Mouse (Mus musculus): ENCODE measurements around the gene Med26. TPM values are rescaled to one million over a fixed set of nuclear protein-coding genes. Genes with fewer than 3 reads are reported as not detected.

Med26 gene
- polyA plus RNA-seq, 1 experiment from 2014 or later = 14.9 TPM

DNA sequence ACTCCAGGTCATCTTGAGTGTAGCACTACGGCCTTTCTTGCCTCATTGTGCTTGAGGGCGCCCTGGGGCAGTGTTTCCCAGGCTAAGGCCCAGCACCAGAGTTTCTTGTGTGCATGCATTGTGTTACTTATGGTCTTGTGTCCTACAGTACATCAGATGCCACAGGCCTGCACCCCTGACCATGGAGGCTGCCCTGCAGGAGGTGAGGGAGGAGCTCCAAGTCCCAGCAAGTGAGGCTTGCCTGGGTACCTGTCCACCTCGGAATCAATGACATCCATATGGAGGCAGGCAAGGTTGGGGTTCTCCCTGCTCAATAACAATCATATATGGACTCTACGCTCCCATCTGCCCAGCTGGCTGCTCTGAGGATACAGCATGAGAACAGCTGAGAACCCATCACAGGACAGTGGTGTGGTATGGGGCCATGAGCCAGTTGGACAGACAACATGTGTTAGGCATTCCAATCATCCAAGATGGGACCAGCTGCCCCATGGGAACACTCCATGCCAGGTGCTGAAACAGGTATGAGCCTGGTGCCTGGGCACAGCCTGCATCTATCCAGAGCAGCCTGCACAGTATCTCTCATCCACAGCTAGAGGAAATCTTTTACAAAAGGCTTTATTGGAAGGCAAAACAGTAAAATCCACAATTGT, 88.1 kb downstream of the Med26 start:
- H3K27ac ChIP-seq = no peak overlapping the region
- H3K27me3 ChIP-seq (ENCODE audit: insufficient read depth, poor library complexity, severe bottlenecking) = no peaks in the 10 kb centered on the region
- 89% methylated on average over 4 of the region's 4 CpGs for WGBS
- H3K9me3 ChIP-seq = no peaks in the 10 kb centered on the region
- H3K4me1 ChIP-seq = 0 out of 2 replicates have a peak, but pooled peaks cover 6% of the 10 kb centered on the region
- no peak for DNase-seq (ENCODE audit: low spot score)
- no peak overlapping the region for H3K4me3 ChIP-seq
- H3K36me3 ChIP-seq = peaks cover 77% of the 10 kb centered on the region

DNA sequence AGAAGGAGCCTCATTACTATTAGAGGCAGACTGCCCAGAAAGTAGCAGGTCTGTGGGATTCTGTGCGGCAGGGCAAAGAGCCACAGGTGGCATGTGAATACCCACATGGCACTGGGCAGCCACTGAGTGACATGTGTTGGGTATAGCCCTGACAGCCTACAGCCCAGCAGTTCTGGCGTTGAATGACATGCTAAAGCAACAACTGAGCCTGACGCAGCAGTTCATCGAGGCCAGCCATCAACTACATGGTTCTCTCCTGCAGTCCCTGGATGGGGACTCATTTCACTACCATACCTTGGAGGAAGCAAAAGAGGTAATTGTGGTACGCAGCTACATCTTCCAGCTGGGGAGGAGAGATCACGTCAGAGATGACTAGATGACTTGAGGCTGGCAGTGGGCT, 89.6 kb downstream of the Med26 start:
- no peak for DNase-seq (ENCODE audit: low spot score)
- no peak overlapping the region for H3K27ac ChIP-seq
- no peak overlapping the region for H3K4me3 ChIP-seq
- 82% methylated on average over 6 of the region's 6 CpGs for WGBS
- H3K9me3 ChIP-seq = no peaks in the 10 kb centered on the region; the same call in 1 of the 2 replicates
- H3K27me3 ChIP-seq (ENCODE audit: insufficient read depth, poor library complexity, severe bottlenecking) = no peaks in the 10 kb centered on the region
- H3K36me3 ChIP-seq = peaks cover 77% of the 10 kb centered on the region
- H3K4me1 ChIP-seq = 0 out of 2 replicates have a peak, but pooled peaks cover 8% of the 10 kb centered on the region

DNA sequence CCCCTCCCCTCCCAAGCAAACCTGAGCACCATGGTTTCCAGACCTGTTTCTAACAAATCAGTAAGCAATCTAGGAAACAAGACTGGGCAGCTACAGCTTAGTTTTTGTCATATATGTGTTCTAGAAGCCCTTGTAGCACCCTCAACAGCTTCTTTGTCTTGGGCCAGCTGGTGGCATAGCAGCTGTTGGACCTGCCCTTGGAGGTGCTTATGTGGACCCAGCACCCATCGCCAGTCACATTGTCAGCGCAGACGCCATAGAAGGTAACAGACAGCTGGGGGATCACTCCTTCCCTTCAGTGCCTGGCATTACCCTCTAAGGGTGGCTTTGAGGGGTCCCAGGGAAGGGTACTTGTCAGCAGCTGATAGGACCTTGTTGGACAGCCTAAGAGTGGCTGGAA, 90.3 kb downstream of the Med26 start:
- H3K27me3 ChIP-seq (ENCODE audit: insufficient read depth, poor library complexity, severe bottlenecking) = no peaks in the 10 kb centered on the region
- 88% methylated on average over 3 of the region's 3 CpGs for WGBS
- 0 out of 2 replicates have a peak, but pooled peaks cover 8% of the 10 kb centered on the region for H3K4me1 ChIP-seq
- no peak overlapping the region for H3K27ac ChIP-seq
- no peak for DNase-seq (ENCODE audit: low spot score)
- peaks cover 77% of the 10 kb centered on the region for H3K36me3 ChIP-seq
- no peaks in the 10 kb centered on the region; the same call in 1 of the 2 replicates for H3K9me3 ChIP-seq
- H3K4me3 ChIP-seq = no peak overlapping the region

DNA sequence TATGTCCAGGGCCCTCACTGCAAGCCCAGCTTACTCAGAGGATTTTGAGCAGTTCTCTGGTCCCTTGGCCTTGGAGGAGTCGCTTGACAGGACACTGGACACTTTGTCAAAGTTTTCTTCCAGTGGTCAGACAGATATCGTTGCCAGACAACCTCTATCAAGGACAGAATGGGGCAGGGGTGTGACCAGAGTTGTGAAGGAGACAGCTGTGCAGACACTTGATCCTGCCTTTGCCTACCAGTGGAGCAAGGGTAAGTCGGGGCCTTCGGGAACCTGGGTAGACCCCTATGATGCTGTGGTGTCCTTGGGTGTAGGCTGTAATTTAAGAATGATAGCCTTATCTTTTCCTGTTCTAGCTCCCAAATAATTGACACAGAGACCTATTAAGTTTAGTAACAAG, 92.8 kb downstream of the Med26 start:
- Histone ChIP-seq H3K36me3 (peaks cover 70% of the 10 kb centered on the region), H3K27me3 (ENCODE audit: insufficient read depth, poor library complexity, severe bottlenecking) (no peaks in the 10 kb centered on the region), H3K4me1 (peaks cover 14% of the 10 kb centered on the region; the same call in 1 of the 2 replicates), H3K4me3 (no peak overlapping the region), H3K27ac (no peak overlapping the region), H3K9me3 (no peaks in the 10 kb centered on the region; the same call in 1 of the 2 replicates)
- no peak for DNase-seq (ENCODE audit: low spot score)
- 67% methylated on average over 4 of the region's 4 CpGs for WGBS

DNA sequence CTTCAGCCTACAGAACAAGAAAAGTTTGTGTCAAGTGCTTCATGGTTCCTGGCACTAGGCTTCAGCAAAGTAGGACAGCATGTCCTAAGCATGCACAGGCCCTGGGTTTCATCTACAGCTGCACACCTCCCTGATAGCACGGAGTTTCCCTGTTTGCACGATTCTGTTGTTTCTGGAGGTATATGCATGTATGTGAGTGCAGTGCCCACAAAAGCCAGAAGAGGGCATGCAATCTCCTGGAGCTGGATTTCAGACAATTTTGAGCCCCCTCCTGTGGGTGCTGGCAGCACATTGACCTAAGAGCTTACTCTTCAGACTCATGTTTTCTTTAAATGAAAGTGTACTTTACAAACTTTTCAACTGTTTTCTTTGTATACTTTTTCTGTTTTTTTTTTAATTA, 94.2 kb downstream of the Med26 start:
- Histone ChIP-seq H3K4me1 (peaks cover 14% of the 10 kb centered on the region; the same call in 1 of the 2 replicates), H3K27me3 (ENCODE audit: insufficient read depth, poor library complexity, severe bottlenecking) (no peaks in the 10 kb centered on the region), H3K36me3 (peaks cover 70% of the 10 kb centered on the region), H3K9me3 (no peaks in the 10 kb centered on the region; the same call in 1 of the 2 replicates), H3K4me3 (no peak overlapping the region), H3K27ac (no peak overlapping the region)
- 98% methylated on average over 2 of the region's 2 CpGs for WGBS
- no peak for DNase-seq (ENCODE audit: low spot score)

DNA sequence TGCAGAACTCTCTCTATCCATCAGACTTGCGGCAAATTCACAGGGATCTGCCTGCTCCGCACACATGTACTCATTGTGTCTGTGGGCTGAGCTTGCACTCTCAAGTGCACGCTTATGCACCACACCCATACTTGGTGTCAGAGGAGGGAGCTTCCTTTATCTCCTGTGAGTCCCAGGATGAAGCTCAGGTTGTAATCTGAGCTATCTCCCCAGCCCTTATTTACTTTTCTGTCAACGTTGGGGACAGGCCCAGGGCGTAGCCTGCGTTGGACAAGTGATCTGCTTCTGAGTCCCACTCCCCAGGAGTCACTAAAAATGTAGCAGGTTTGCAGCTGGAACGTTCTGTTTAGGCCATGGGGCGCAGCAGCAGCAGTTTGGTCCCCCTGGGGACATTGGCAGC, 96.6 kb downstream of the Med26 start:
- 61% methylated on average over 8 of the region's 8 CpGs for WGBS

DNA sequence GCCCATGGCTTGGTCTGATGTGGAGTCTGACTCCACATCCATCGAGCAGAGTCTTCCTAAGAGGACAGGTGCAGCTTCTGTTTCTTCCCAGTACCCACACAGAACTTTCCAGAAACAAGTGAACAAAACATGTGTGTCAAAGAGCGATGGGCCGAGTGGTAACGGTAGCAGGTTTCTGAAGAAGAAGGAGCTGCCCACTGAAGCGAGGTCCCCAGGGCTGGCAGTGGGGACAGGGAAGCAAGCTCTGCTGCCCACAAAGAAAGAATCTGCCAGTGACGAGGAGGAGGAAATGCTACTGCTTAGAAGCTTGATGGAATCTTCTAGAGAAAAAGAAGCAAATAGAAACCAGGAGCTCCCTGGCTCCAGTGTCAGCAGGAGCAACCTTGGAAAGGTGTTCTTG, 103.0 kb downstream of the Med26 start:
- Histone ChIP-seq H3K4me1 (peaks cover 10% of the 10 kb centered on the region), H3K9me3 (no peaks in the 10 kb centered on the region), H3K27ac (no peak overlapping the region), H3K4me3 (no peak overlapping the region), H3K36me3 (peaks cover 22% of the 10 kb centered on the region), H3K27me3 (ENCODE audit: insufficient read depth, poor library complexity, severe bottlenecking) (no peaks in the 10 kb centered on the region)
- DNase-seq (ENCODE audit: low spot score) = no peak
- WGBS = 90% methylated on average over 6 of the region's 6 CpGs

More for the DNA sequence above, 96.6 kb downstream of the Med26 start:
- Histone ChIP-seq H3K9me3 (no peaks in the 10 kb centered on the region; the same call in 1 of the 2 replicates), H3K27ac (no peak overlapping the region), H3K4me1 (peaks cover 14% of the 10 kb centered on the region; the same call in 1 of the 2 replicates), H3K36me3 (peaks cover 67% of the 10 kb centered on the region), H3K4me3 (no peak overlapping the region), H3K27me3 (ENCODE audit: insufficient read depth, poor library complexity, severe bottlenecking) (no peaks in the 10 kb centered on the region)
- no peak for DNase-seq (ENCODE audit: low spot score)

Small RNAs within 50 kb of the gene (microRNA-seq; reads per million reads assigned to microRNA genes)
- not detected for gene Gm28019
- gene Mir7068 = 3.8 reads per million, percentile 10 among the genes with 10 or more reads in this experiment

Other genes with a start within 250 kb of the Med26 start
- gene Gm10282, start 243.0 kb downstream of the Med26 start, polyA plus RNA-seq (2016; fragmentation: Nextera tagmentation; extraction: Ambion mirVana) = 19.8 and 23.4 TPM in 2 replicates
- gene Klf2, start 229.2 kb downstream of the Med26 start, polyA plus RNA-seq (2016; fragmentation: Nextera tagmentation; extraction: Ambion mirVana) = 12.8 and 14.1 TPM in 2 replicates
- 49.9 and 62.3 TPM in 2 replicates for gene Eps15l1, start 126.8 kb downstream of the Med26 start, polyA plus RNA-seq (2016; fragmentation: Nextera tagmentation; extraction: Ambion mirVana)
- gene Calr3, start 104.4 kb downstream of the Med26 start, polyA plus RNA-seq (2016; fragmentation: Nextera tagmentation; extraction: Ambion mirVana) = 0.84 and 1.7 TPM in 2 replicates
- 9.7 and 12.0 TPM in 2 replicates for gene 1700030K09Rik, start 104.4 kb downstream of the Med26 start, polyA plus RNA-seq (2016; fragmentation: Nextera tagmentation; extraction: Ambion mirVana)
- gene Cherp, start 73.0 kb downstream of the Med26 start, polyA plus RNA-seq (2016; fragmentation: Nextera tagmentation; extraction: Ambion mirVana) = 75.0 and 83.0 TPM in 2 replicates
- 21.5 and 23.8 TPM in 2 replicates for gene Slc35e1, start 55.7 kb downstream of the Med26 start, polyA plus RNA-seq (2016; fragmentation: Nextera tagmentation; extraction: Ambion mirVana)
- gene Smim7, start 22.8 kb upstream of the Med26 start, polyA plus RNA-seq (2016; fragmentation: Nextera tagmentation; extraction: Ambion mirVana) = 98.6 and 104 TPM in 2 replicates
- 42.0 and 60.3 TPM in 2 replicates for gene Tmem38a, start 23.8 kb upstream of the Med26 start, polyA plus RNA-seq (2016; fragmentation: Nextera tagmentation; extraction: Ambion mirVana)
- 0.01 and 0.04 TPM in 2 replicates for gene Nwd1, start 98.4 kb upstream of the Med26 start, polyA plus RNA-seq (2016; fragmentation: Nextera tagmentation; extraction: Ambion mirVana)
- gene Sin3b, start 175.0 kb upstream of the Med26 start, polyA plus RNA-seq (2016; fragmentation: Nextera tagmentation; extraction: Ambion mirVana) = 151 and 158 TPM in 2 replicates
- gene F2rl3, start 213.6 kb upstream of the Med26 start, polyA plus RNA-seq (2016; fragmentation: Nextera tagmentation; extraction: Ambion mirVana) = 1.1 and 2.3 TPM in 2 replicates